Mouse (Mus musculus): Measurements from ENCODE around the gene Htr2c.

DNA sequence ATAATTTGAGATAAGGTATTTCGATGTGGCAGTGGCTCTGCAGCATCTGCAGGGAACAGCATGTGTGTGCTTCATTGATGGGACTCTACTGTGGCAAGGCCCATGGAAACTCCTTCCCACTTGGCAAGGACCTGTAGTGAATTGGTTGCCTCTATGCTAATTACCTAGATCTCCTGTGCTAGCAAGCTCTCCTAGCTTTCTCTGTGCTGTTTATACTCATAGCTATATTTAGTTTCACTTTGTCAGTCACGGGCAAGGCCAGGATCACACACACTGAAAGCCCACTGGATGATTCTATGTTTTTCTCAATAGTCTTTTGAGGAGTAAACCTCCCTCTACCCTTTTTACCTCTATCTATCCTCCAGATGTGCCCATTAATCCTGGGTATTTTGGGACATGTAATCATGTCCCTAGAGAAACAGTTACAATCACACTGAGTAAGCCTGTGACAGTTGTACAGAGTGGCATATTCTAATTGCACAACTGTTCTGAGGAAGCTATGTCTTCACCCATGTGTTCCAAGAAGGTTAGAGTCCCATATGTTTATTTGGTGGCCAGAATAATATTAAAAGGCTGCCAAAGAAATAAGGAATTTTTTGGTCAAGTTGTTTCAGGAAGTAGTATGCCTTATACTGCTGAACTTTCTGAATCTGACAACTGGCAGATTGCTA, 16.0 kb upstream of the Htr2c start:
- TF ChIP-seq ZC3H11A (IDR thresholded peaks at IDR 0.05; ENCODE audit: borderline replicate concordance, low read depth, low read length): no peak
- TF ChIP-seq CHD2 (IDR thresholded peaks at IDR 0.05; ENCODE audit: low read depth, low read length): no peak

Data from ES-E14 (cell line).